Mouse (Mus musculus) yolk sac, embryonic 10.5 days (tissue): ENCODE data around the gene Vwce.

Experiments used
- DNase-seq: peaks from one replicate; pipeline ENCODE4 v3.0.0-alpha.2; 2017; ENCODE audit warnings: low spot score

Vwce gene

DNA sequence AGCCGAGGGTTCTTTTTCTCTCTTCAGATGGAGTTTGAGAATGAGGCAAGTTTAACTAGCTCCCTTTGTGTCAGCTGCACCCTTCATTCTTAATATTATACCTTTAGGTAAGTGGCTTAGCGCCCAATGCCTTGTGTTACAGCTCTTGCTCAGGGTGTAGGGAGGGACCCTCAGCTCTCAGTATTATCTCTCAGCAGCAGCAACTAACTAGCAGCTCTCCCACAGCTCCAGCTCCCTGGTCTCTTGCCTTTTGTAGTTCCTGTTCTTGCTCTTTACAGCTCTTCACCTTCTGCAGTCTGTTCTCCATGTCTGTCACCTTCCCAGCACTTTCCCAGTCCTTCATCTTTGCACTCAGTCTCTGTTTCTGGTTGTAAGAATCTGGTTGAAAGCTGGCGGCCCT is 57.6 kb downstream of the Vwce start:
- no peak for DNase-seq

DNA sequence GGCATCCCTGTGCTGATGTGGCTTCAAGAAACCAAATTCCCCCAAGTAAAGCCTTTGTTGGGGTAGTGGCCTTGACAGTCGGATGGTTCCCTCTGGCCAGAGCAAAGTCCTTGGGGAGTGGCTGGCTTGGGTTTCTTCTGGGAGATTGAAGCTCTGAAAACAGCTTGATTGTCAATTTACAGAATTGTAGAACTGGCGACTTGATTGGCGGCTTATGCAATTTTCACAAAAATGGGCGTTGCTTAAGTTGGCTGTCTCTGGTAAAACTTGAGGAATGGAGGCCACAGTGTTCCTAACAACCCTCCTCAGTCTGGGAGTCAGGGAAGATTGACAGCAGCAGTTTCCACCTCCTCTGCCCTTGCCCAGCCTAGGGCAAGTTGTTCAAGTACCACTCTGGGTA is 58.3 kb downstream of the Vwce start:
- DNase-seq, result no peak

DNA sequence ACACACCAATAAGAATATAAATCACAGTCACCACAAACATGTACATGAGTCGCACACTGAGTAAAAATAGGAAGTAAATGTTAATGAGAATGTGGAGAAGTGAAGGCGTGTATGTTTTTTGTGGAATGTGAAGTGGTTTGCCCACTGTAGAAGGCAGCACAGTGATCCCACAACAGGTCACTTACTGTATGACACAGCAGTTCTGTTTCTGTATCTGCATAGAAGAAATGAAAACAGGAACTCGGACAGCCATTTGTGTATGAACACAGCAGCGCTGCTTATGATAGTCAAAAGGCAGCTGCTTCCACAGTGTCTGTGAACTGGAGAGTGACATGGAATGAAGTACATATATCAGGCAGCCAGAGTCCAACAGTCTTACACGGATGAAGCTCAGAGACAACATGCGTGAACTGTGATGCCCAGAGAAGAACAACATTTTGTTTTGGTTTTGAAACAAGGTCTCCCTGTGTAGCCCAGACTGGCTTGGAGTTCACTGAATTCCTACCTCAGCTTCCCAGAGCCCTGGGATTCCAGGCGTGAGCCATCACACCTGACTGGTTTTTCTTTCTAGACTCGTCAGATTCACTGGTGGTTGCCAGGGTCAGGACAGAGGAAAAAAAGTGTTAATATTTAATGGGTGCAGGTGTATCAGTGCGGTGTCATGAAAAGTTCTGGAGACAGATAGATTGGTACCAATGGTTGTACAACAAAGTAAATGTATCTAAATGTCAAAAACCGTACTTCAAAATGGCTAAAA is 60.1 kb downstream of the Vwce start:
- DNase-seq, result no peak

DNA sequence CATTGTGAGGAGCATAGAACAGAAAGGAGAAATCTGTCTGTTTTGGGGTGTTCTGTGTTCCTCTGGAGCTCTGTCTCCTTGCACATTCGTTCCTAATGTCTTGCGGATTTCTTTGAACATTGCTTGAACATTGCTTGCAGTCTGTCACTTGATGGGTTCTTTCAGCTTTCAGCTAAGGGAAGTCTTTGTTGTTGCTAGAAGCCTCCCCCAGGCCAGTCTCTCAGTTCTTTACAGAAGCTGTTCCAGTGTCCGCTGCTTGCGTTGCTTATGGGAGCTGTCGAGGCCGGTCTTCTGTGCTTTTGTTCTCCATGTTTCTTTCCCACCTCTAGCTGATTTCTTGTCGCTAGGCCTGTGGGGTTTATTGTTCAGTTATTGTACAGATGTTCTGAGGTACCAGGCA is 61.8 kb downstream of the Vwce start:
- DNase-seq, result no peak

DNA sequence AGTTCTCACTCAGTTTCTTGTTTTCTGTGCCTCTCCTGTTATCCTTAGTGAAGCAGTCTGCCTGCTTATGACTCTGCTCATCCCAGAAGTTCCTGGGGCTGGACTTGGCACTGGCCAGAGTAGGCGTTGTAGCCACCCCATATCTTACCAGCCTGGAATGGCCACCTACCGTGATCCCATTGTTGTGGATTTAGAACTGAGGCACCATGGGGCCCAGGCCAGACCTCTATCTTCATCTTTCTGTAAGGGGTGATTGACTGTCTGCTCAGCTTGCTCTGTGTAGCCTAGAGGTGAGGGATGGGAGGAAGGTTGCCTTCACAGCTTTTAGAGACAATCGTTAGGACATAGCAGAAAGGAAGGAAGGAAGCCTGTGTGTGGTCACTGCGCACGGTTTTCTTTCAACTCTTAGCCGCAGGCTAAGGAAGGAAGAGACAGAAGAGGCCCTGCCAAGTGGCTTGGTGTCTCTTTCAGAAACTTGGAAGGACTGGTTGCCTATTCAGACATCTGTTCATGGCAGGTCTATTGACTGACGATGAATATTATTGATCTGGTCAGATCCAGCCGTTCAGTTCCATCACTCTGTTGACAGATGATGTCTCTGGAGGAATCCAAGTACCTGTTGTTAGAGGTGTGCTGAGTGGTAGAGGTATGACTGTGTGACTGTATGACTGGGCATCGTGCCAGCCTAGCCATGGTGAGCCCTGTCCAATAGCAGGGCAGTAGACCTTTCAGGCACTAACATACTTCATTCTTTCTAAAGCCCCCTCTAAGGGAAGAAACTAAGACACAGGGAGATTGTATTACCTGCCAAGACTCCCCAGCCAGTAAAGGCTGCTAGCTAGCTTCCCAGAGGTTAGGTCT is 64.3 kb downstream of the Vwce start:
- no peak for DNase-seq

DNA sequence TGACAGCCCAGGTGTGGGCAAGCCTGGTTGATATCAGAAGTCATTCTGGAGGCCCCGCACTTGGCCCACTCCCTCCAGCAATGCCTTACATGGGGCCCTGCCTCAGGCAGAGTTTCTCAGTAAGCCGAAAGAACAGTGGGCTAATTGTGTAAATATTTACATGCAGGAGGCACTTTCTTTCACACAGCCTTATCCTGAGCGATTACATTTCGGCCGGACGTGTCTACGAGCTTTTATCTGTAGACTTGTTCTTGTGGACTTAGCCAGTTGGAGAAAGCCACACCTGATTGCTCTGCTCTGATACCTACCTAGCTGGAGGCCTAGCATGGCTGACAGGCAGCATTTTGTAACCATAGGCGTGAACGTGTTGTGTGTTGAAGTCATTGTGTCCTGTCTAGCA is 65.8 kb downstream of the Vwce start:
- DNase-seq, result peak; percentile 54

DNA sequence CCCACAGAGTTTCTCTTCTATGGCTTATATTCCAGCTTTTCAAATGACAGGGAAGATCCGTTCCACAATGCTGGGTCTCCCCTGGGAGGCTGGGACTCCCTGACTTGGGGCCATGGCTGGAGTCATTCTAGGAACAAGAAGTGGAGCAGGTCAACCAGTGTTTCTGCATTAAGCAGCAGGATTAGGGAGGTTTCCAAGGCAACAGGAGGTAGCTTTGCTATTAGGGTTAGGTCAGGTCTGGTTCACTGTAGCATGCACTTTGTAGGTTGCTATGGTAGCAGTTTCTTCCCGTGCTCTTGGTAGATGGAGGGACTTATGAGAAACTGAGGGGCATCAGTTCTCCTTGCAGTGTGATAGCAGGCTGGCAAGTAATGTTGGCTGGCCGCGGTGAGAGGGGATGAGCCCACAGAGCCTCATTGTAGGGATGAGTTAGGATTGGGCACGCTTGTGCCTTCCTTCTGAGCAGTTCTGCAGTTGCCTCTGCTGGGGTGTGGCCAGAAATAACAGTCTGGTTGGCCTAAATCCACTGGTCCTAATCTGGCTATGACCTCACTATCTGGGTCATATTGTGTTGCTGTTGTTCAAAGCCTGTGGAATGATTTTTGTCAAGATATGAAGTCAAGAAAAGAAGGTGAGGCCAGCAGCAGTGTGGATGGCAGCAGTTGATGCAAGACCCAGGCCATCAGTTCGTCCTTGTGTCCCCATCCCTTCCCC is 67.2 kb downstream of the Vwce start:
- no peak for DNase-seq

DNA sequence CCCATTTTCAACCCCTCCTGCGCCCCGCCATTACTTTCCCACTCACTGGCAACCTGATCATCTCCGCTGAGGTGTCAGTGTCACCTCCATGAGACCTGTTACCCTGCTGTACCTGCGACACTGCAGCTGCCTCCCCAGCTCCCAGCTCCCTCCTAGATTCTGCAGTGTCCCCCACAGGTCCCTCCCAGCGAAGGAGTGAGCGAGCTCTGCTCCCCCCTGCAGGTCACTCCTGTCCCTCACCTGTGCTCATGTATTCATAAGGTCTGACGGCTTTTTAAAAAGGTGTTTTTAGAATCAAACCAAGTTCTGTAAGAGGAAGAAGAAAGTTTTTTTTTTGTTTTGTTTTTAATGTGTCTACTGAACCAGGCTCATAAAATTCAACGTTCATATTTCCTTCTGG is 68.1 kb downstream of the Vwce start:
- DNase-seq, result no peak

DNA sequence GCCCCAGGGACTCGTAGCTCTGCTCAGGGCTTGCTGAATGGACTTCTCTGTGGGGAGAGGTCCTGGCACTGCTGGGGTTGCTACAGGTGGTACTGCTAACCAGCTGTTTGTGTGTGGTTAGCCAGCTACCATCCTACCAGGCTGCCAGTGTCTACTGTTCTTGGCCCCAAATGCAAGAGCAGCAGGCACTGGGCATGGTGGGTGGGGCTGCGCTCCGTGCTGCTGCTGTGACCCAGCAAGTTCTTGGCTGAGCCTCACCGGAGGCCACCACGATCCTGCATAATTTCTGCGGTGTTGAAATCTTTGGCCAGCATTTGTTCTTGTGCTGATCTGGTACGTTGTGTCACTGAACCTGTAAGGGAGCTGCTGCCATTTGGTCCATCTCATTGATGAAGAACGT is 69.5 kb downstream of the Vwce start:
- no peak for DNase-seq

DNA sequence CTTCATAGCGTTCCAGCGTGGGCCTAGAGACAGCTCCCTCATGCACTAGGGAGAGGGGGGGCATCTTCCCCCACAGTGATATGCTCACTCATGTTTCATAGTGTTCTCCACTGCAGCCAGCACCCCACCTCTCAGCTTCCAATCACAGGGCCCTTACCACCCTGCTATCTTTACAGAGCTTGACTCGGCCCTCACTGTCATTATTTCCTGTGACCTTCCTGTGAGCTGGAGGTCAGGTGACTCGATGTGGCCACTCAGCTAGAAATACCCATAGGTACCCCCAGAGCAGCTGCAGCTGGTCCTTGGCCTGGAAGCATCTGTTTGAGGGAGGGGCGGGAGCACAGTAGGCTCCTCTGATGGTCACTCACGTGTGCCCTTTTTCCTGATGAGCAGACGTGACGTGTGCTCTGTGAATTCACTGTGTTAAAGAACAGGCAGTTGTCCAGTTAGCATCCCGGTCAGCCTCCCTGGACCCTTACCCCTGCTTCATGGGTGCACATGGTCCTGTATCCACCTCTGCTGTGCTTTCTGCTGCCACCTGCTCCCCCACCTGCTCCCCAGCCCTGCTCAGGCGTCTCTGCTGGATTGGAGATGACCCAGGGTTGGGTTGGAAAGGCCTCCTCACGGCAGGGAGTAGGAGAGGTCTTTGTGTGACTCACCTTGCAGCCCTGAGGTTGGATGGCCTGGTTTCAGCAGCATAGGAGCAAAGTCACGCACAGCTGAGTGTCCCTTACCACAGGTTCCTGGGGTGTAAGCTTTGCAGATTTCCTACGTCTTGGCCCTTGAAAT is 73.3 kb downstream of the Vwce start:
- no peak for DNase-seq

DNA sequence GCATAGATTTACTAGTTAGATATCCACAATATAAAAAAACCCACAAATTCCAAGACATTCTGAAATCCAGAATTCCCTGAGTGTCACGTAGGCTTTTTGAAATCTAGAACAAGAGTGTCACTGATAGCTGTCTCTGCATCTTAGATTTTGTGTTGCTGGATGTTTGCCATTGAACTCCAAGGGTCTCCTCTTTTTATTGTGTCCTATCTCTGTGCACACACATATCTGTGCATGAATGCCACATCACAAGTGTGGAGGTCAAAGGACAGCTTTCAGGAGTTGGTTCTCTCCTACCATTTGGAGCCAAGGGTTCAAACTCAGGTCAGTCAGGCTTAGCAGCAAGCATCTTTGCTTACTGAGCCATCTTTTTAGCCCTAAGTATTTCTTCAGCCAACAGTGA is 73.9 kb downstream of the Vwce start:
- no peak for DNase-seq

DNA sequence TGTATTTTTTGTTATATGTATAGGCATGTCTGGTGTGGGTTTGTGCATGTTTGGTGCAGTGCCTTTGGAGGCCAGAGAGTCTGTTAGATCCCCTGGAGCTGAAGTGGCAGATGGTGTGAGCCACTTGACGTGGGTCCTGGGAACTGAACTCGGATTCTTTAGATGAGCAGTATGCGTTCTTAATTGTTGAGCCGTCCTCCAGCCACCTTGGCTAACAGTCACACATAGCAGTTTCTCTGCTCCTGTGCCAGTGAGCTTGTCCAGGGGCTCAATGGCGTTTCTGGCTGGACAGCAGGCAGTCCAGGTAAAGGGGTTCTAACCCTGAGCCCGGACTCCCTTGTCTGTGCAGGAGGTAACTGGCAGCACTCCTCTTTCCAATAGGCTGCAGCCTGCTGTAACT is 74.9 kb downstream of the Vwce start:
- no peak for DNase-seq

DNA sequence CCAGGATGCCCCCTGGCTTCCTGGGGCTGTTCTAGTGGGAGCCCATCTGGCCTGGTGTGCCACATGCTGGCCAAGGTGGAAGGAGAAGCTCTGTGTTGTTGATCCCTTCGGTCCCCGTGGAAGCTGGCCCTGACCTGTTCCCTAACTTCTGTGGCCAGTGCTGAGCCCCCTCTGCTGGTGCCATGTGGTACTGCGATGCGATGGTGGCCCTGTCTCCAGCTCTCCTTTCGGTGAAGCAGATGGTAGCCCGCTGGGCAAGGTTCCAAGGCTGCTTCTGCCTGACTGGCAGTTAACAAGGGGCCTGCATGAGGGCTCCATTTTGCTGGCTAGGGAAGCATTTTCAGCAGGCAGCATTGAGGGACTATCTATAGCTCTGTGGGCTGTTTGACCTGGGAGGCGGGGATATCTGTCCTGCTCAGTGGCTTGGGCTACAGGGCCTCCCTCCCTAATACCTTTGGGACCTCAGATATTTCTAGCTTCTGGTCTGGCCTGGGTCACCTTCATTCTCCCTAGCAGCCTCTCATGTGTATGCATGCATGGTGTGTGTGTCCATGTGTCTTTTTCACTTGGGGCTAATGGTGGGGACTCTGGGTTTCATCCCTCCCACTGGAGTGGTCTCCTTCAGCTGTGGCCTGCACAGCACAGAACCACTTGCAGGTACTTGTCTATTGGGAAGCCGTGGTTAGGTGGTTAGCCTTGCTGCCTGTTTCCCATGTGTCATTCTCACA is 75.5 kb downstream of the Vwce start:
- peak; percentile 76 for DNase-seq

DNA sequence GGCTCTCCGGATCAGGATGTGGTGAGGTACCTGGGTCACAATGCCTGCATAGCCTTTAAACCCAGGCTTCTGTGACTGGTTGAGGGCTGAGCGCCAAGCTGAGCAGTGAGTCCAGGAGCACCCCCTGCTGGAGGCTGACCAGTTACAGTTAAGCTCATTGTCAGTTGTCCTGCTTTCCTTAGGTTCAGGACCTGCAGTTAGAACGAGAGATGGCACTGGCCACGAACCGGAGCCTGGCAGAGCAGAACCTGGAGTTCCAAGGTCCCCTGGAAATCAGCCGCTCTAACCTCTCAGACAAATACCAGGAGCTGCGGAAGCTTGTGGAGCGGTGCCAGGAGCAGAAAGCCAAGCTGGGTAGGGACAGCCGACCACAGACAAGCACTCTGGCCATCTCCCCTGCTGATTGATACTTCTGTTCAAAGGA is 76.1 kb downstream of the Vwce start:
- DNase-seq, result no peak

DNA sequence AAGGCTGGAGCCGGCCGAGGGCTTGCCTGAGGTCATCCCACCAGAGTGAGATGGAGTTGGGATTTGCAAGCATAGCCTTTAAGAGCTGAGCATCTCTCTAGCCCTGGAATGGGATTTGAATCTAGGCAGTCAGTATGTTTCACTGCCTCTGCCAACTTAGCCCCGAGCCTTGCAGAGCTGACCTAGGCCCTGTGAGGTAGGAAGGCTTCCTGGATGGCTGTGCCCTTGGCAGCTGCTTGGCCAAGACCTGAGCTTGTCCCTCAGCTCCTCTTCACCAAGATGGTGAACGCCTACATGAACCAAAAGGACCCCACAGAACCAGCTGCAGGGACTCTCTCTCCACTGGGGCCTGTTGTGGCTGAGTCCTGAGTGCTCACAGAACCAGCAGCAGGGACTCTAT is 76.7 kb downstream of the Vwce start:
- no peak for DNase-seq

DNA sequence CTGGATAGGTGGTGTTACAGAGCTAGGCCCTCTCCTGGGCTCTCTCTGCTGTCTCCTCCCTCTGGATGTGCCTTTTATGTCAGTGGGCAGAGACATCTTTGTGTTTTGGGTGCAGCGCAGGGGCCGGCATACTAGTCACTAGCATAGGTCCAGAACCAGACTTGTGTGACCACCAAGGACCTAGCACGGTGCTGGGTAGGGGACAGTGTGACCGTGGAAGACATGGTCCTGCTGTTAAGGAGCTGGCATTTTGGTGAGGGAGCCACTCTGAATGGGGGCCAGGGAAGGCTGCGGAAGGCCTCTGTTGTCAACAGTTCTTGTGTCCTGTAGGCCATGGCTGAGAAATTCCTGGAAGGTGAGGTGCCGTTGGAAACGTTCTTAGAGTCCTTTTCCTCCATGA is 78.2 kb downstream of the Vwce start:
- DNase-seq, result no peak

DNA sequence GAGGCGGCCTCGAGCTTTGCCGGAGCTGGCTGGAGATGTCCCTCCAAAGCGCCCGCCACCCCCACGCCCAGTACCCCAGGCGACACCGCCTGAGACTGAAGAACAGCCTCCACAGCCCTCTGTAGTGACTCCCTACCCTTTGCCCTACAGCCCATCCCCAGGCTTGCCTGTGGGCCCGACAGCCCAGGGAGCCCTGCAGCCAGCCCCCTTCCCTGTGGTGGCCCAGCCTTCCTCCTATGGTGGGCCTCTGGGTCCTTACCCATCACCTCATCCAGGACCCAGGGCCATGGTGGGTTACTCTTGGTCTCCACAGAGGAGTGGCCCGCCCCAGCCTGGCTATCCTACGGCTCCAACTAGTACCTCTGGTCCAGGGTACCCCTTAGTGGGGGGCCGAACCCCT is 78.6 kb downstream of the Vwce start:
- DNase-seq, result no peak

DNA sequence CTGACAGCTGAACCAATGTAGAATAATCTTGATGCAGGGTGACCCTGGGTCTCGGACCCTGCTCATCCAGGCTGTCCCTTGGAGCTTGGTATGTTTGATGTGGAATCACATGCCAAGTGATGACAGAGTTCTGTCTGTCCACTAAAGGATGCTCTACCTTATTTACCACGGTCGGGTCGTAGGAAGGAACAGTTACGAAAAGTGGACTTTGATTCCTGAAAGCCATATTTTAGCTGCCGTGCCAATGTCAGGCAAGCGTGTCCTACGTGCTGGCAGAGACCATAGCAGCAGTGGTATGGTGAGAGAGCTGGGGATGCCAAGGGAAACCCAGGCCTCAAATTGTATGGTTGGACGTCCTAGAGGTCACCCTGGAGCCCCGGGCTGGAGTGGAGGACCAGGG is 79.5 kb downstream of the Vwce start:
- DNase-seq, result no peak

DNA sequence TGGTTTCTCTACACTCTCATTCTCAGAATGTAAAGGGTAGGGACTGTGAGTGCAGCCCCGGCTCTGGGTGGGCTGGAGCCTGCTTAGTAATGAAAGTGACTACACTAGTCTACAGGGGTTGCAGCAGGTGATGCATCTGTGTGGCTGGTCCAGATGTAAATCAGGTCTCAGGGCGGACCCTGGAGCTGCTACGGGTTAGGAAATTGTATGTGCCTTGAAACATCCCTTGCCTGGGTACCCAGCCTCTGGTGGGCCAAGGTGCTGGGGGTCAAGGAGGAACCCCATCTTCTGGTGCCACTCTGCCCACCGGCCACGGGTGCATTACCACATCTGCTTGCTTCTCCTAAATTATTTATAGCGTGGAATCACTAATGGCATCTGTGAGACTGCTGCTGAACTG is 80.2 kb downstream of the Vwce start:
- DNase-seq, result no peak

DNA sequence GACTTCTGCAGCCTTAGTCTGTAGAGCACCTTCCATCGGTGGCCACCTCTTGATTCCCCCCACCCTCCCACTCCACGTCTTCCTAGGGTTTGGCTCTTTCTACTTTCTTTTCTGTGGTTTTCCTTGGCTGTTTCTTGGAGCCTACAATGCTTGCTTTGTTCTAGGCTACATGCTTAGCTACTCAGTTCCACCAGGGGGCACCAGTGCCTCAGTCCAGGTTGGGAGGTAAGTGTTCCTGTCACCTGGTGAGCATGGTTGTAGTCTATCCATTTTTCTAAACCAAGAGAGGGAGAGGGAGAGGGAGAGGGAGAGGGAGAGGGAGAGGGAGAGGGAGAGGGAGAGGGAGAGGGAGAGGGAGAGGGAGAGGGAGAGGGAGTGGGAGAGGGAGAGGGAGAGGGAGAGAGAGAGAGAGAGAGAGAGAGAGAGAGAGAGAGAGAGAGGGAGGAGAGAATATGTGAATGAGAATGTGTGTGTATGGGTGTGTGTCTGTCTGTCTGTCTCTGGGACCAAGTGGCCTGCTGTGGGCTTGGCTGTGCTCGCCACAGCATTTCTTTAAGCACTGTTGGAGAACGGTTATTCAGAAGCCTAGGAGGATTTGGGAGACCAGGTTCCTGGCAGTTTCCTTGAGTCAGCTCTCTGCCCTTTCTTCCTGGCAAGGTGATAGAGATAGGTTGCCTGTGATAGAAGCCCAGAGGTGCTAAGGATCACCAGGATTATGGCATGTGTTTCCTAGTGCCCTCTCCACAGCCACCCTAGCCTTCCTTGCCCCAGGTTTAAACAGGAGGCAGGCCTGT is 80.9 kb downstream of the Vwce start:
- peak; percentile 54 for DNase-seq

DNA sequence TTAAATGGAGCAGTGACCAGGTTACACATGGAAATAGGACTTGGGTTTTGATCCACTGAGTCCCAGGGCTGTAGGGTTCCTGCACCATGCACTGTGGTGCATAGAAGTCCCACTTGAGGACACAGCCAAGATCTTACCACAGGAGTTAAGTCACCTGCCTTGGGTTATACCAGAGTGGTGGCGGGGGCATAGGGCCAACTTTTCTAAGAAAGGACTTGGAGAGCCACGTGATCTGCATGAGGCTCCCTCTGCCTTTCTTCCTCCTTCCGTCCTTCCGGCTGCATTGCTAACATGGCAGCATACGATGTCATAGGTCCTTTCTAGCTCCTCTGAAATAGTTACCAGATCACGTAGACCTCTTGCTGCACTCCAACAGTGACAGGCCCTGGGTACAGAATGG is 81.5 kb downstream of the Vwce start:
- no peak for DNase-seq
